Mouse (Mus musculus): Measurements from ENCODE around the gene Ldlrad1. TPM values are rescaled to one million over a fixed set of nuclear protein-coding genes. Genes with fewer than 3 reads are reported as not detected.
A peak's percentile ranks its signal among the peaks of the same experiment; 100 is the strongest.

Ldlrad1 gene
- 0.18 TPM in 1 of 2 replicates, not detected in the other for polyA plus RNA-seq (2014; fragmentation: Nextera tagmentation; extraction: Ambion mirVana)

GRCm38 (mm10) chr4:107208880-107209279 lies at the start of gene Ldlrad1:
Ldlrad1 (plus strand) TSS chr4:107209180.
- H3K9ac ChIP-seq (ENCODE audit: low read depth, low read length) = no peak within 1 kb of the TSS
- H3K4me1 ChIP-seq (ENCODE audit: control insufficient read depth, insufficient read depth, low read length) = no peaks in the 10 kb centered on the region
- peaks cover 34% of the 10 kb centered on the region for H3K36me3 ChIP-seq (ENCODE audit: control insufficient read depth, insufficient read depth, low read length)
- ATAC-seq (ENCODE audit: low read depth) (no peak), DNase-seq (ENCODE audit: low spot score) (no peak)
- H3K4me3 ChIP-seq (ENCODE audit: low read depth, low read length) = no peak within 1 kb of the TSS
- H3K9me3 ChIP-seq (ENCODE audit: control insufficient read depth, low read length) = no peaks in the 10 kb centered on the region
- no peak within 1 kb of the TSS for H3K27ac ChIP-seq (replicated peaks; ENCODE audit: low read depth, low read length)
- WGBS = 89% methylated on average over 3 of the region's 3 CpGs
- no peak within 1 kb of the TSS for H3K4me2 ChIP-seq (ENCODE audit: low read depth, low read length)
- H3K27me3 ChIP-seq (replicated peaks; ENCODE audit: control insufficient read depth, insufficient read depth, low read length) = no peaks in the 10 kb centered on the region

DNA sequence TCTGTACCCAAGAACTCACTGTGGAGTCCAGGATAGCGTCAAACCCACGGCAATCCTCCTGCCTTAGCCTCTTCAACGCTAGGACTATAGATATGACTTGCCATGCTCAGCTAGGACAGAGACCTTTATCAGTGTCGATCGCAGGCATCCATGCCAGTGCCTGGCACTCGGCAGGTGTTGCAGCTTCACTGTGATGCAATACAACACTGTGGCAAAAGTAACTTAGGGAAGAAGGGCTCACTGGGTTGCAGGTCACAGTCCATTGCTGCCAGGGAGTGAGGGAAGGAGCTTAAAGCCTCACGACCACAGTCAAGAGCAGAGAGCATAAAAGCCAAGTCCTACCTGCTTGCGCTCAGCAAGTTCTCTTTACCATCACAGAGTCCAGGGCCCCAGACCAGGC lies 48.8 kb upstream of the Ldlrad1 start:
- H3K4me2 ChIP-seq (ENCODE audit: low read depth, low read length) = no peak overlapping the region
- H3K27ac ChIP-seq (replicated peaks; ENCODE audit: low read depth, low read length) = no peak overlapping the region
- H3K9ac ChIP-seq (ENCODE audit: low read depth, low read length) = no peak overlapping the region
- H3K4me1 ChIP-seq (ENCODE audit: control insufficient read depth, insufficient read depth, low read length) = no peaks in the 10 kb centered on the region
- no peaks in the 10 kb centered on the region for H3K9me3 ChIP-seq (ENCODE audit: control insufficient read depth, low read length)
- DNase-seq (ENCODE audit: low spot score) (no peak), ATAC-seq (ENCODE audit: low read depth) (no peak)
- H3K36me3 ChIP-seq (ENCODE audit: control insufficient read depth, insufficient read depth, low read length) = peaks cover 56% of the 10 kb centered on the region
- WGBS = 91% methylated on average over 8 of the region's 8 CpGs
- no peak overlapping the region for H3K4me3 ChIP-seq (ENCODE audit: low read depth, low read length)
- H3K27me3 ChIP-seq (replicated peaks; ENCODE audit: control insufficient read depth, insufficient read depth, low read length) = no peaks in the 10 kb centered on the region

GRCm38 (mm10) chr4:107163341-107163740 lies 45.6 kb upstream of the Ldlrad1 start:
- Histone ChIP-seq H3K27ac (replicated peaks; ENCODE audit: low read depth, low read length) (no peak overlapping the region), H3K4me2 (ENCODE audit: low read depth, low read length) (no peak overlapping the region), H3K27me3 (replicated peaks; ENCODE audit: control insufficient read depth, insufficient read depth, low read length) (no peaks in the 10 kb centered on the region), H3K36me3 (ENCODE audit: control insufficient read depth, insufficient read depth, low read length) (peaks cover 55% of the 10 kb centered on the region), H3K9me3 (ENCODE audit: control insufficient read depth, low read length) (no peaks in the 10 kb centered on the region), H3K4me1 (ENCODE audit: control insufficient read depth, insufficient read depth, low read length) (no peaks in the 10 kb centered on the region), H3K4me3 (ENCODE audit: low read depth, low read length) (no peak overlapping the region), H3K9ac (ENCODE audit: low read depth, low read length) (no peak overlapping the region)
- WGBS = 86% methylated on average over 10 of the region's 10 CpGs
- ATAC-seq (ENCODE audit: low read depth) (no peak), DNase-seq (ENCODE audit: low spot score) (no peak)

DNA sequence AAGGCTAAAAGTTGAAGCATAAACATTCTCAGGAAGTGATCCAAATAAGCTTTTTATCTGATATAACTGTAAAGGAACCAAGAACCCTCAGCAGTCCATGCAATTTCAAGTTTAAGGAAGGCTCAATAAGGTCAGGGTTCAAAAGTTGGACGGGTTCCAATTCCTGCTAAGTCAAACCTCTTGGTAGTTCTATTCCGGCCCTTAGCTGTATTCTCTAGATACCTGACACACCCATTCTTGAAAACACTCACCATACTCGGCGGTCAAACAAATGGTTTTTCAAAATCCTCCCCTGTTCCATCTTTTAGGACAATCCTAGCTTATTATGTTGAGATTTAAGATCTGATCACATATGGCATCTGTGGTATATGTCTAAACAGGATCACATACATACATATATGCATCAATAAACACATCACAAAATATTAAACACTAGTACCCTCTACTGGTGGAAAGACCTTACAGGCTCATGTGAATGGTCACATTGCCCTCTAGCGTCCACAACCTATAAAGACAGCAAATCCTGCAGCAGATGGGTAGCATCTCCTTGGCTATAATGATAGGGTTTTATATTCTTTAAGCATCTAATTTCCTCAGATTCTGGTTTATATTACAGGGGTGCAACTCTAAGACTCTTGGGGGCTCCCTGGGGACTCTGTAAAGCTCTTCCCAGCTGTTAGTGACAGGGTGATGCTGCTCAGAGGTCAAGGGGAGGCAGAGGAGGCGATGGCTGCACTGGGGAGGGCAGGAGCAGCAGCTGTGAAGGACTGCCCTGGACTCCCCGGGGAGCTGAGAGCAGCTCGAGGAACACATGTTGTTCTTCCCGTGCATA lies 45.0 kb upstream of the Ldlrad1 start:
- Histone ChIP-seq H3K9ac (ENCODE audit: low read depth, low read length) (no peak overlapping the region), H3K4me3 (ENCODE audit: low read depth, low read length) (no peak overlapping the region), H3K36me3 (ENCODE audit: control insufficient read depth, insufficient read depth, low read length) (peaks cover 51% of the 10 kb centered on the region), H3K9me3 (ENCODE audit: control insufficient read depth, low read length) (no peaks in the 10 kb centered on the region), H3K27ac (replicated peaks; ENCODE audit: low read depth, low read length) (no peak overlapping the region), H3K4me1 (ENCODE audit: control insufficient read depth, insufficient read depth, low read length) (no peaks in the 10 kb centered on the region), H3K4me2 (ENCODE audit: low read depth, low read length) (no peak overlapping the region), H3K27me3 (replicated peaks; ENCODE audit: control insufficient read depth, insufficient read depth, low read length) (no peaks in the 10 kb centered on the region)
- ATAC-seq (ENCODE audit: low read depth) (peak; percentile 86), DNase-seq (ENCODE audit: low spot score) (peak; percentile 90)
- WGBS = 35% methylated on average over 9 of the region's 9 CpGs

DNA sequence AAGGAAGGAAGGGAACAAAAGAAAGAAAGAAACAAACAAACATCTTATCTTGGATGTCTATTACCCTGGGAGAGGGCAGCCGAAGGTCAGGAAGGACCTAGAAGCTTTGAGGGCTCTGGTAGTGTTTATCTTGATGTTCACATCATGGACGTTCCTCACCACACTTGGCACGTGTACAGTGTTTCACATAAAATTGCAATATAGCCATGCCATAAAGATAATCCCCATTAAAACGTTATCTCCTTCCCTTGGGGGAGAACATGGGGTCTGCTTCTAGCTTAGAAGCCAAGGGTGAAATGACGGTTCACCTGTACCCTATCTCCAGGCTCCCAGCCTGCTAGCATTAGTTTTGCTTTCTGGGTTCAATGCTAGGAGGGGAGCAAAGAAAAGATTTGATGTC lies 42.3 kb upstream of the Ldlrad1 start:
- no peak overlapping the region for H3K4me3 ChIP-seq (ENCODE audit: low read depth, low read length)
- 80% methylated on average over 5 of the region's 5 CpGs for WGBS
- H3K27me3 ChIP-seq (replicated peaks; ENCODE audit: control insufficient read depth, insufficient read depth, low read length) = no peaks in the 10 kb centered on the region
- H3K9ac ChIP-seq (ENCODE audit: low read depth, low read length) = no peak overlapping the region
- H3K36me3 ChIP-seq (ENCODE audit: control insufficient read depth, insufficient read depth, low read length) = peaks cover 32% of the 10 kb centered on the region
- ATAC-seq (ENCODE audit: low read depth) (no peak), DNase-seq (ENCODE audit: low spot score) (no peak)
- H3K9me3 ChIP-seq (ENCODE audit: control insufficient read depth, low read length) = no peaks in the 10 kb centered on the region
- H3K27ac ChIP-seq (replicated peaks; ENCODE audit: low read depth, low read length) = no peak overlapping the region
- H3K4me1 ChIP-seq (ENCODE audit: control insufficient read depth, insufficient read depth, low read length) = no peaks in the 10 kb centered on the region
- H3K4me2 ChIP-seq (ENCODE audit: low read depth, low read length) = no peak overlapping the region

GRCm38 (mm10) chr4:107167798-107168197 lies 41.2 kb upstream of the Ldlrad1 start:
- Histone ChIP-seq H3K27ac (replicated peaks; ENCODE audit: low read depth, low read length) (no peak overlapping the region), H3K9ac (ENCODE audit: low read depth, low read length) (no peak overlapping the region), H3K4me2 (ENCODE audit: low read depth, low read length) (no peak overlapping the region), H3K36me3 (ENCODE audit: control insufficient read depth, insufficient read depth, low read length) (peaks cover 41% of the 10 kb centered on the region), H3K4me1 (ENCODE audit: control insufficient read depth, insufficient read depth, low read length) (no peaks in the 10 kb centered on the region), H3K9me3 (ENCODE audit: control insufficient read depth, low read length) (no peaks in the 10 kb centered on the region), H3K27me3 (replicated peaks; ENCODE audit: control insufficient read depth, insufficient read depth, low read length) (no peaks in the 10 kb centered on the region), H3K4me3 (ENCODE audit: low read depth, low read length) (no peak overlapping the region)
- ATAC-seq (ENCODE audit: low read depth) (no peak), DNase-seq (ENCODE audit: low spot score) (no peak)
- WGBS = 88% methylated on average over 5 of the region's 5 CpGs

DNA sequence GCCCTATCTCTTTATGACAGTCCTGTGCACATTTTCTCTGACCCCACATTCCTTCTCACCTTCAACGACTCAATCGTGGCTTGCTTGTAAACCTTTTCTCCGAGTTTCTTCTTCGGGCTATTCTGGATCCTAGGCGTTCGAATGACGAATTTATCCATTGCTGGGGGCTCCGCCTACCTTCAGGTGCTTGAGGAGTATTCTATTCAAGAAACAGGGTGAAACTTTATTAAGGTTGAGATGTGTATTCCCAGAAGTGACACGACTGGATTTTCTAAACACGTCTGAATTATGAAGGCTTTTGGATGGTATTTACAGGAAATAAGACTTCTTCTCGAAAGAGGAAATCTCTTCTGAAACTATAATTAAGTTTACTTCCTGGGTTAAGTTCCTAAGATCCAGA lies 31.5 kb upstream of the Ldlrad1 start:
- Histone ChIP-seq H3K4me1 (ENCODE audit: control insufficient read depth, insufficient read depth, low read length) (peaks cover 30% of the 10 kb centered on the region), H3K4me3 (ENCODE audit: low read depth, low read length) (peak overlapping the region; percentile 97), H3K36me3 (ENCODE audit: control insufficient read depth, insufficient read depth, low read length) (peaks cover 34% of the 10 kb centered on the region; the same call in 1 of the 2 replicates), H3K4me2 (ENCODE audit: low read depth, low read length) (peak overlapping the region; percentile 57), H3K9me3 (ENCODE audit: control insufficient read depth, low read length) (no peaks in the 10 kb centered on the region), H3K27me3 (replicated peaks; ENCODE audit: control insufficient read depth, insufficient read depth, low read length) (no peaks in the 10 kb centered on the region), H3K27ac (replicated peaks; ENCODE audit: low read depth, low read length) (peak overlapping the region; percentile 91), H3K9ac (ENCODE audit: low read depth, low read length) (peak overlapping the region; percentile 93)
- DNase-seq (ENCODE audit: low spot score) = no peak
- no peak for ATAC-seq (ENCODE audit: low read depth)
- WGBS = 46% methylated on average over 11 of the region's 11 CpGs

GRCm38 (mm10) chr4:107178182-107178829 lies 30.7 kb upstream of the Ldlrad1 start, which contains the start of gene Tmem59:
Tmem59 (plus strand) TSS chr4:107178399.
- peaks cover 26% of the 10 kb centered on the region; the same call in 1 of the 2 replicates for H3K36me3 ChIP-seq (ENCODE audit: control insufficient read depth, insufficient read depth, low read length)
- peak within 1 kb of the TSS; percentile 91 for H3K27ac ChIP-seq (replicated peaks; ENCODE audit: low read depth, low read length)
- peaks cover 35% of the 10 kb centered on the region for H3K4me1 ChIP-seq (ENCODE audit: control insufficient read depth, insufficient read depth, low read length)
- peak; percentile 96 for ATAC-seq (ENCODE audit: low read depth)
- peak within 1 kb of the TSS; percentile 57 for H3K4me2 ChIP-seq (ENCODE audit: low read depth, low read length)
- peak within 1 kb of the TSS; percentile 97 for H3K4me3 ChIP-seq (ENCODE audit: low read depth, low read length)
- H3K9ac ChIP-seq (ENCODE audit: low read depth, low read length) = peak within 1 kb of the TSS; percentile 93
- no peaks in the 10 kb centered on the region for H3K9me3 ChIP-seq (ENCODE audit: control insufficient read depth, low read length)
- under 1% methylated on average over 43 of the region's 49 CpGs for WGBS
- DNase-seq (ENCODE audit: low spot score) = peak; percentile 98
- H3K27me3 ChIP-seq (replicated peaks; ENCODE audit: control insufficient read depth, insufficient read depth, low read length) = no peaks in the 10 kb centered on the region

All from embryonic facial prominence, embryonic 14.5 days (tissue).